Mouse (Mus musculus): ENCODE data around the gene Ppp1r10. TPM values are rescaled to one million over a fixed set of nuclear protein-coding genes. Genes with fewer than 3 reads are reported as not detected.

The Ppp1r10 gene
- polyA plus RNA-seq, 1 experiment from 2014 or later: 29.1 TPM

GRCm38 (mm10) chr17:35896781-35897643 lies 19.2 kb upstream of the Ppp1r10 start, which contains the start of gene 2310061I04Rik:
Gene 2310061I04Rik, minus strand, starts transcription at chr17:35897431.
- ATAC-seq (ENCODE audit: low read depth): peak; percentile 95
- under 1% methylated on average over 66 of the region's 86 CpGs for WGBS
- H3K36me3 ChIP-seq (ENCODE audit: control insufficient read depth, insufficient read depth, low read length): peaks cover 64% of the 10 kb centered on the region

DNA sequence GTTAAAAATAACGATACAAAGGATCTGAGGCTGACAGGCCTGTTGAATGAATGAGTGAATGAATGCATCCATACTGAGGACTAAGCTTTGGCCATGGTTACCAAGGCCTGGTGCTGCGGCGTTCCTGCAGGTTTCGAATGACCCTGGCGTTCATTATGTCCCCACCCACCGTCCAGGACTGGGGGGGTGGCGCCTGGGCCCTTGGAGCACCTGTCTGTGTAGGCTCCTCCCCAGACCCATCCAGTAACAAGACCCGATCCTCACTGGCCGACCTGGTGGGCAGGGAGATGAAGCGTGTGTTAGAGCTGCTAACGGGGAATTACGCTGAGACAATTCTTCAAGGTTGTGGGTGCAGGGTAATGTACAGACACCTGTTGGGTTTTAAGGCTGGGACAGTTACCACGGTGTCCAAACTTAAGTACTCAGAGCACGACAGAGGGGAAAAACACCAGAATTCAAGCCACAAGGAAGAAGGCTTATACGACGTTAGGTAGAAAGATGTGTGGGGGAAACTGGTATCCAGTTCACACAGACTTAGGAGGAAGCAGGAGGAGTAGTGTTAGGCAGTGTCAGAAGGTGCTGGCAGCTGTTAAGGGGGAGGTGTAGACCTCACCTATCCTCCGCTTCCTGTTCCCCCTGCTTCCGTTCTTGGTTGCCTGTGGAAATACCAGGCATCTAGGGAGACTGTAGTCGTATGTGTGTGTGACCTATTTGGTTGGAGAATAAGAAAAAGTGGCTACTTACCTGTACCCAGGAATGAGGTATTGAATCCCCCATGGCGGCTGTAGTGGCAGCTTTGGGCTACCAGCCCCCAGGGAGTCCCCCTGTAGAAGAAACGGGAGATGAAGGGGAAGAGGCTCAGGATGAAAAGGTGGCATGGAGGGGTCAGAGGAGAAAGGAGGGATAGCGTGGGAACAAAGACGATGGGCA lies 18.3 kb upstream of the Ppp1r10 start:
- peaks cover 61% of the 10 kb centered on the region for H3K36me3 ChIP-seq (ENCODE audit: control insufficient read depth, insufficient read depth, low read length)

More at GRCm38 (mm10) chr17:35896781-35897643, 19.2 kb upstream of the Ppp1r10 start, which contains the start of gene 2310061I04Rik:
- Histone ChIP-seq H3K27me3 (replicated peaks; ENCODE audit: control insufficient read depth, insufficient read depth, low read length) (no peaks in the 10 kb centered on the region), H3K4me1 (ENCODE audit: control insufficient read depth, insufficient read depth, low read length) (no peaks in the 10 kb centered on the region), H3K27ac (replicated peaks; ENCODE audit: low read depth, low read length) (peak within 1 kb of the TSS; percentile 76), H3K4me2 (ENCODE audit: low read depth, low read length) (peak within 1 kb of the TSS; percentile 98), H3K9me3 (ENCODE audit: control insufficient read depth, low read length) (no peaks in the 10 kb centered on the region), H3K4me3 (ENCODE audit: low read depth, low read length) (peak within 1 kb of the TSS; percentile 82), H3K9ac (ENCODE audit: low read depth, low read length) (peak within 1 kb of the TSS; percentile 84)
- DNase-seq (ENCODE audit: low spot score): peak; percentile 95

GRCm38 (mm10) chr17:35900636-35901035 lies 15.6 kb upstream of the Ppp1r10 start:
- WGBS: 88% methylated on average over 3 of the region's 3 CpGs
- ATAC-seq (ENCODE audit: low read depth): no peak
- Histone ChIP-seq H3K9ac (ENCODE audit: low read depth, low read length) (no peak overlapping the region), H3K4me1 (ENCODE audit: control insufficient read depth, insufficient read depth, low read length) (no peaks in the 10 kb centered on the region), H3K36me3 (ENCODE audit: control insufficient read depth, insufficient read depth, low read length) (peaks cover 69% of the 10 kb centered on the region), H3K9me3 (ENCODE audit: control insufficient read depth, low read length) (no peaks in the 10 kb centered on the region), H3K4me2 (ENCODE audit: low read depth, low read length) (no peak overlapping the region), H3K27me3 (replicated peaks; ENCODE audit: control insufficient read depth, insufficient read depth, low read length) (no peaks in the 10 kb centered on the region), H3K4me3 (ENCODE audit: low read depth, low read length) (no peak overlapping the region), H3K27ac (replicated peaks; ENCODE audit: low read depth, low read length) (no peak overlapping the region)
- no peak for DNase-seq (ENCODE audit: low spot score)

More for the DNA sequence above, 18.3 kb upstream of the Ppp1r10 start:
- Histone ChIP-seq H3K9me3 (ENCODE audit: control insufficient read depth, low read length) (no peaks in the 10 kb centered on the region), H3K4me2 (ENCODE audit: low read depth, low read length) (peak overlapping the region; percentile 98), H3K4me3 (ENCODE audit: low read depth, low read length) (peak overlapping the region; percentile 82), H3K27ac (replicated peaks; ENCODE audit: low read depth, low read length) (no peak overlapping the region; the same call in 1 of the 2 replicates), H3K4me1 (ENCODE audit: control insufficient read depth, insufficient read depth, low read length) (no peaks in the 10 kb centered on the region), H3K9ac (ENCODE audit: low read depth, low read length) (peak overlapping the region; percentile 84), H3K27me3 (replicated peaks; ENCODE audit: control insufficient read depth, insufficient read depth, low read length) (no peaks in the 10 kb centered on the region)
- WGBS: 44% methylated on average over 23 of the region's 23 CpGs
- no peak for DNase-seq (ENCODE audit: low spot score)
- peak; percentile 16; the same call in 1 of the 2 replicates for ATAC-seq (ENCODE audit: low read depth)

GRCm38 (mm10) chr17:35903343-35903991 lies 12.8 kb upstream of the Ppp1r10 start:
- DNase-seq (ENCODE audit: low spot score) (peak; percentile 46), ATAC-seq (ENCODE audit: low read depth) (no peak)
- Histone ChIP-seq H3K4me2 (ENCODE audit: low read depth, low read length) (no peak overlapping the region), H3K36me3 (ENCODE audit: control insufficient read depth, insufficient read depth, low read length) (peaks cover 89% of the 10 kb centered on the region), H3K9me3 (ENCODE audit: control insufficient read depth, low read length) (no peaks in the 10 kb centered on the region), H3K9ac (ENCODE audit: low read depth, low read length) (peak overlapping the region; percentile 19; the same call in 1 of the 2 replicates), H3K4me3 (ENCODE audit: low read depth, low read length) (no peak overlapping the region), H3K27me3 (replicated peaks; ENCODE audit: control insufficient read depth, insufficient read depth, low read length) (no peaks in the 10 kb centered on the region), H3K27ac (replicated peaks; ENCODE audit: low read depth, low read length) (no peak overlapping the region; the same call in 1 of the 2 replicates), H3K4me1 (ENCODE audit: control insufficient read depth, insufficient read depth, low read length) (peaks cover under 1% of the 10 kb centered on the region; the same call in 1 of the 2 replicates)
- WGBS: 90% methylated on average over 9 of the region's 9 CpGs

- H3K36me3 ChIP-seq (ENCODE audit: control insufficient read depth, insufficient read depth, low read length): peaks cover 92% of the 10 kb centered on the region
- no peak overlapping the region for H3K4me2 ChIP-seq (ENCODE audit: low read depth, low read length)
- no peaks in the 10 kb centered on the region for H3K9me3 ChIP-seq (ENCODE audit: control insufficient read depth, low read length)
- DNase-seq (ENCODE audit: low spot score) (no peak), ATAC-seq (ENCODE audit: low read depth) (no peak)
- peaks cover 5% of the 10 kb centered on the region for H3K4me1 ChIP-seq (ENCODE audit: control insufficient read depth, insufficient read depth, low read length)
- 65% methylated on average over 4 of the region's 4 CpGs for WGBS
- no peak overlapping the region for H3K4me3 ChIP-seq (ENCODE audit: low read depth, low read length)
- no peak overlapping the region for H3K27ac ChIP-seq (replicated peaks; ENCODE audit: low read depth, low read length)
- H3K9ac ChIP-seq (ENCODE audit: low read depth, low read length): no peak overlapping the region
- H3K27me3 ChIP-seq (replicated peaks; ENCODE audit: control insufficient read depth, insufficient read depth, low read length): no peaks in the 10 kb centered on the region
These were observed 12.3 kb upstream of the Ppp1r10 start for GRCm38 (mm10) chr17:35903992-35904355.

DNA sequence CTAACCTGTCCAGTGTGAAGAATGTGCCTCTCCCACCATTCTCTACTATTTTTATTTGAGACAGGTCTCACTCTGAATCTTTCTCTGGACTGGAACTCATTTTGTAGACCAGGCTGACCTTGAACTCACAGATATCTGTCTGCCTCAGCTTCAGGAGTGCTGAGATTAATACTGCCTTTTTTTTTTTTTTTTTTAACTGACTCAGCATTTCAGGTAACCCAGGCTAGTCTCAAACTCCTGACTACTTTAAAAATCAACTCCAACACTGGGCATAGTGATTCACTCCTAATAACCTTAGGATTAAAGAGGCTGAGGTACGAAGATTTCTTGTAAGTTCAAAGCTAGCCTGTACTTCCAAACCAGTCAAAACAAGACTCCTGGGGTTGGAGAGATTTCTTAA lies 10.6 kb upstream of the Ppp1r10 start:
- no peaks in the 10 kb centered on the region for H3K9me3 ChIP-seq (ENCODE audit: control insufficient read depth, low read length)
- peaks cover 77% of the 10 kb centered on the region for H3K36me3 ChIP-seq (ENCODE audit: control insufficient read depth, insufficient read depth, low read length)
- H3K4me2 ChIP-seq (ENCODE audit: low read depth, low read length): no peak overlapping the region
- ATAC-seq (ENCODE audit: low read depth) (no peak), DNase-seq (ENCODE audit: low spot score) (no peak)
- H3K9ac ChIP-seq (ENCODE audit: low read depth, low read length): no peak overlapping the region
- H3K4me1 ChIP-seq (ENCODE audit: control insufficient read depth, insufficient read depth, low read length): peaks cover 9% of the 10 kb centered on the region
- H3K27ac ChIP-seq (replicated peaks; ENCODE audit: low read depth, low read length): no peak overlapping the region
- no peak overlapping the region for H3K4me3 ChIP-seq (ENCODE audit: low read depth, low read length)
- 100% methylated on average over 1 of the region's 1 CpGs for WGBS
- H3K27me3 ChIP-seq (replicated peaks; ENCODE audit: control insufficient read depth, insufficient read depth, low read length): no peaks in the 10 kb centered on the region

DNA sequence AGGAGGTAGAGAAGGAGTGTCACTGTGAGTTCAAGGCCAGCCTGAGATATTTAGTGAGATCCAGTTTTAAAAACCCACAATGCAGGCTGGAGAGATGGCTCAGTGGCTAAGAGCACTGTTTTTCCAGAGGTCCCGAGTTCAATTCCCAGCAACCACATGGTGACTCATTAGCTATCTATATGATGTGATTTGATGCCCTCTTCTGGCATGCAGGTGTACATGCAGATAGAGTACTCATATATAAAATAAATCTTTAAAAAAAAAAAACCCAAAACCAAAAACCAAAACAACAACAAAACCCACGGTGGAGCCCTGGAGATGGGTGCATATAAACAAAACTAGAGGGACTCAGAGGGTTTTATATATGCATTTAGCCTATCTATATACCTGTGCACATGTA lies 8.6 kb upstream of the Ppp1r10 start:
- Histone ChIP-seq H3K9ac (ENCODE audit: low read depth, low read length) (no peak overlapping the region), H3K36me3 (ENCODE audit: control insufficient read depth, insufficient read depth, low read length) (peaks cover 68% of the 10 kb centered on the region), H3K27me3 (replicated peaks; ENCODE audit: control insufficient read depth, insufficient read depth, low read length) (no peaks in the 10 kb centered on the region), H3K27ac (replicated peaks; ENCODE audit: low read depth, low read length) (no peak overlapping the region), H3K4me3 (ENCODE audit: low read depth, low read length) (no peak overlapping the region), H3K9me3 (ENCODE audit: control insufficient read depth, low read length) (no peaks in the 10 kb centered on the region), H3K4me2 (ENCODE audit: low read depth, low read length) (no peak overlapping the region), H3K4me1 (ENCODE audit: control insufficient read depth, insufficient read depth, low read length) (peaks cover 9% of the 10 kb centered on the region)
- ATAC-seq (ENCODE audit: low read depth) (no peak), DNase-seq (ENCODE audit: low spot score) (no peak)
- 79% methylated on average over 2 of the region's 2 CpGs for WGBS

All from embryonic facial prominence, embryonic 14.5 days (tissue).